Mouse (Mus musculus) lung, embryonic 14.5 days (tissue): ENCODE data around the gene Slc25a35. TPM values are rescaled to one million over a fixed set of nuclear protein-coding genes. Genes with fewer than 3 reads are reported as not detected.
A peak's percentile ranks its signal among the peaks of the same experiment; 100 is the strongest.
"Not testable (repeated sequence)": the region's sequence is repeated elsewhere in the genome, so short reads cannot be mapped to it uniquely, and the experiment has no call there.

Experiments used
- ATAC-seq: fragments of 200-750 bp; cut with Nextera tagmentation; 2 replicates; pipeline ENCODE4 v1.8.0; 2017; ENCODE audit warnings: mild to moderate bottlenecking, moderate TSS enrichment, moderate library complexity; ENCODE audit not compliant: insufficient read depth
- DNase-seq: peaks from one replicate; pipeline ENCODE4 v3.0.0-alpha.2; 2015
- H3K27ac ChIP-seq: fragments of 300-500 bp; sonication (generic); 2 replicates; pipeline ENCODE4 v1.5.1; 2014; ENCODE audit warnings: low read depth, mild to moderate bottlenecking, moderate library complexity
- H3K27me3 ChIP-seq: fragments of 300-500 bp; sonication (generic); 2 replicates; pipeline ENCODE4 v1.6.1; 2014; ENCODE audit warnings: low read length, control low read depth; ENCODE audit not compliant: insufficient read depth
- H3K36me3 ChIP-seq: fragments of 300-500 bp; sonication (generic); 2 replicates; pipeline ENCODE4 v1.6.1; 2014; ENCODE audit warnings: control low read depth; ENCODE audit not compliant: insufficient read depth
- H3K4me1 ChIP-seq: fragments of 300-500 bp; sonication (generic); 2 replicates; pipeline ENCODE4 v1.6.1; 2014; ENCODE audit warnings: antibody characterized with exemption, control low read depth; ENCODE audit not compliant: insufficient read depth
- H3K4me2 ChIP-seq: fragments of 300-500 bp; sonication (generic); 2 replicates; pipeline ENCODE4 v1.6.1; 2014; ENCODE audit warnings: mild to moderate bottlenecking
- H3K4me3 ChIP-seq: fragments of 300-500 bp; sonication (generic); 2 replicates; pipeline ENCODE4 v1.5.1; 2014; ENCODE audit warnings: low read depth, low read length
- H3K9ac ChIP-seq: fragments of 300-500 bp; sonication (generic); 2 replicates; pipeline ENCODE4 v1.6.1; 2014
- H3K9me3 ChIP-seq: fragments of 300-500 bp; sonication (generic); 2 replicates; pipeline ENCODE4 v1.6.1; 2016; ENCODE audit warnings: low read depth, low read length, control low read depth
- CTCF ChIP-seq: IDR thresholded peaks from 2 replicates; pipeline ENCODE4 v1.5.1; 2016; ENCODE audit warnings: antibody characterized with exemption, low read depth
- WGBS: fragments of 180-500 bp; shearing (Covaris S2); extraction: QIAGEN DNeasy Blood & Tissue Kit; methylation state at CpG from one replicate; pipeline ENCODE4 v1.1.7; 2014; 5-methylcytosine and 5-hydroxymethylcytosine counted together
- polyA plus RNA-seq: library from polyadenylated mRNA; unstranded; fragments of >200 nt; fragmentation: Nextera tagmentation; extraction: Ambion mirVana; gene quantifications from 2 replicates; pipeline ENCODE4 v1.2.1, GENCODE M21; 2014

Slc25a35 gene
- polyA plus RNA-seq, 1 experiment from 2014 or later, result 3.9 TPM

- Histone ChIP-seq H3K9me3 (no peaks in the 10 kb centered on the region), H3K4me1 (no peaks in the 10 kb centered on the region), H3K27ac (0 out of 2 replicates have a peak within 1 kb of the TSS, but pooled peaks have one; percentile 52), H3K4me2 (peak within 1 kb of the TSS; percentile 63), H3K4me3 (peak within 1 kb of the TSS; percentile 61), H3K36me3 (peaks cover 2% of the 10 kb centered on the region; the same call in 1 of the 2 replicates), H3K9ac (peak within 1 kb of the TSS; percentile 64), H3K27me3 (no peaks in the 10 kb centered on the region)
- 10% methylated on average over 38 of the region's 38 CpGs for WGBS
- peak; percentile 92 for ATAC-seq
- TF ChIP-seq CTCF, result peak; percentile 7; the same call in 1 of the 2 replicates
- peak; percentile 99 for DNase-seq
Observed at GRCm38 (mm10) chr11:69008182-69009121, 40.5 kb downstream of the Slc25a35 start, which contains the start of gene Pfas. Gene Pfas (minus strand): TSS chr11:69008460.

- ATAC-seq, result no peak
- H3K27me3 ChIP-seq, result no peaks in the 10 kb centered on the region
- H3K9ac ChIP-seq, result no peak overlapping the region
- TF ChIP-seq CTCF, result no peak
- no peak for DNase-seq
- H3K4me1 ChIP-seq, result no peaks in the 10 kb centered on the region
- H3K4me2 ChIP-seq, result no peak overlapping the region
- 68% methylated on average over 1 of the region's 1 CpGs for WGBS
- H3K27ac ChIP-seq, result no peak overlapping the region
- no peak overlapping the region for H3K4me3 ChIP-seq
- no peaks in the 10 kb centered on the region for H3K9me3 ChIP-seq
- H3K36me3 ChIP-seq, result no peaks in the 10 kb centered on the region
Observed at GRCm38 (mm10) chr11:69009508-69009907, 41.6 kb downstream of the Slc25a35 start.

GRCm38 (mm10) chr11:69010400-69011323, 42.7 kb downstream of the Slc25a35 start:
- DNase-seq (no peak), ATAC-seq (no peak)
- no peak overlapping the region for H3K27ac ChIP-seq
- 82% methylated on average over 15 of the region's 15 CpGs for WGBS
- peak overlapping the region; percentile 87 for H3K4me2 ChIP-seq
- no peaks in the 10 kb centered on the region for H3K9me3 ChIP-seq
- H3K4me3 ChIP-seq, result 0 out of 2 replicates have a peak overlapping the region, but pooled peaks have one; percentile 50
- H3K4me1 ChIP-seq, result no peaks in the 10 kb centered on the region
- H3K27me3 ChIP-seq, result no peaks in the 10 kb centered on the region
- H3K36me3 ChIP-seq, result no peaks in the 10 kb centered on the region
- TF ChIP-seq CTCF, result no peak
- no peak overlapping the region for H3K9ac ChIP-seq

- peak overlapping the region; percentile 83 for H3K27ac ChIP-seq
- peak overlapping the region; percentile 87 for H3K4me2 ChIP-seq
- not testable (repeated sequence) for H3K9me3 ChIP-seq, DNase-seq, H3K27me3 ChIP-seq, H3K36me3 ChIP-seq, H3K4me1 ChIP-seq, ATAC-seq
- H3K4me3 ChIP-seq, result peak overlapping the region; percentile 50
- WGBS, result 52% methylated on average over 2 of the region's 2 CpGs
- peak overlapping the region; percentile 61 for H3K9ac ChIP-seq
- TF ChIP-seq CTCF, result peak; percentile 23; the same call in 1 of the 2 replicates
Observed at GRCm38 (mm10) chr11:69011445-69011844, 43.5 kb downstream of the Slc25a35 start.

GRCm38 (mm10) chr11:69012071-69012601, 44.2 kb downstream of the Slc25a35 start:
- no peak for TF ChIP-seq CTCF
- no peaks in the 10 kb centered on the region for H3K9me3 ChIP-seq
- H3K4me3 ChIP-seq, result peak overlapping the region; percentile 50
- H3K36me3 ChIP-seq, result no peaks in the 10 kb centered on the region
- H3K27ac ChIP-seq, result peak overlapping the region; percentile 83
- peak; percentile 94 for DNase-seq
- WGBS, result 1% methylated on average over 18 of the region's 18 CpGs
- peak overlapping the region; percentile 87 for H3K4me2 ChIP-seq
- 0 out of 2 replicates have a peak, but pooled peaks have one; percentile 21 for ATAC-seq
- H3K9ac ChIP-seq, result peak overlapping the region; percentile 61
- no peaks in the 10 kb centered on the region for H3K27me3 ChIP-seq
- peaks cover 4% of the 10 kb centered on the region; the same call in 1 of the 2 replicates for H3K4me1 ChIP-seq

- peak; percentile 88 for TF ChIP-seq CTCF
- DNase-seq (peak; percentile 97), ATAC-seq (peak; percentile 97)
Observed at GRCm38 (mm10) chr11:69015644-69016441, 47.9 kb downstream of the Slc25a35 start, which contains the start of gene Ctc1. Gene Ctc1 (plus strand): TSS chr11:69015911.

More at GRCm38 (mm10) chr11:69015644-69016441, 47.9 kb downstream of the Slc25a35 start, which contains the start of gene Ctc1:
- H3K9ac ChIP-seq, result peak within 1 kb of the TSS; percentile 94
- H3K27ac ChIP-seq, result peak within 1 kb of the TSS; percentile 95
- WGBS, result 2% methylated on average over 38 of the region's 38 CpGs
- peaks cover 4% of the 10 kb centered on the region; the same call in 1 of the 2 replicates for H3K4me1 ChIP-seq
- peak within 1 kb of the TSS; percentile 63 for H3K4me3 ChIP-seq
- no peaks in the 10 kb centered on the region for H3K36me3 ChIP-seq
- peak within 1 kb of the TSS; percentile 82 for H3K4me2 ChIP-seq
- no peaks in the 10 kb centered on the region for H3K27me3 ChIP-seq
- no peaks in the 10 kb centered on the region for H3K9me3 ChIP-seq
